Mouse (Mus musculus) heart, postnatal 0 days (tissue): Measurements from ENCODE around the gene Itgb5. TPM values are rescaled to one million over a fixed set of nuclear protein-coding genes. Genes with fewer than 3 reads are reported as not detected.
A peak's percentile ranks its signal among the peaks of the same experiment; 100 is the strongest.

ENCODE experiments used
- ATAC-seq: fragments of 200-750 bp; cut with Nextera tagmentation; 2 replicates; pipeline ENCODE4 v1.8.0; 2017; ENCODE audit warnings: low read depth, moderate number of reproducible peaks, moderate library complexity; ENCODE audit not compliant: insufficient read depth
- DNase-seq: peaks from one replicate; pipeline ENCODE4 v3.0.0-alpha.2; 2016; ENCODE audit warnings: low spot score
- H3K27ac ChIP-seq: fragments of 300-500 bp; sonication (generic); 2 replicates; pipeline ENCODE4 v1.5.1; 2014; ENCODE audit warnings: low read depth, mild to moderate bottlenecking
- H3K27me3 ChIP-seq: fragments of 300-500 bp; sonication (generic); 2 replicates; pipeline ENCODE4 v1.6.1; 2014; ENCODE audit warnings: low read length, mixed read lengths; ENCODE audit not compliant: control insufficient read depth, insufficient read depth
- H3K36me3 ChIP-seq: fragments of 300-500 bp; sonication (generic); replicated peaks from 2 replicates; pipeline ENCODE4 v1.6.1; 2014; ENCODE audit warnings: low read length, mixed read lengths; ENCODE audit not compliant: control insufficient read depth, insufficient read depth
- H3K4me1 ChIP-seq: fragments of 300-500 bp; sonication (generic); 2 replicates; pipeline ENCODE4 v1.6.1; 2014; ENCODE audit warnings: antibody characterized with exemption; ENCODE audit not compliant: control insufficient read depth, insufficient read depth
- H3K4me2 ChIP-seq: fragments of 300-500 bp; sonication (generic); 2 replicates; pipeline ENCODE4 v1.6.1; 2014; ENCODE audit warnings: low read depth, mild to moderate bottlenecking, low read length, moderate library complexity
- H3K4me3 ChIP-seq: fragments of 300-500 bp; sonication (generic); 2 replicates; pipeline ENCODE4 v1.5.1; 2014; ENCODE audit warnings: low read depth, low read length
- H3K9ac ChIP-seq: fragments of 300-500 bp; sonication (generic); replicated peaks from 2 replicates; pipeline ENCODE4 v1.6.1; 2014; ENCODE audit warnings: low read depth, low read length, mixed read lengths
- H3K9me3 ChIP-seq: fragments of 300-500 bp; sonication (generic); replicated peaks from 2 replicates; pipeline ENCODE4 v1.6.1; 2016; ENCODE audit warnings: low read length; ENCODE audit not compliant: control insufficient read depth
- CTCF ChIP-seq: IDR thresholded peaks from 2 replicates; pipeline ENCODE4 v1.5.1; 2016; ENCODE audit warnings: antibody characterized with exemption, control low read depth, low read depth
- EP300 ChIP-seq: IDR thresholded peaks from 2 replicates; pipeline ENCODE4 v1.6.1; 2016; ENCODE audit warnings: antibody characterized with exemption, low read depth
- WGBS: fragments of 180-500 bp; shearing (Covaris S2); extraction: QIAGEN DNeasy Blood & Tissue Kit; methylation state at CpG from one replicate; pipeline ENCODE4 v1.1.7; 2014; 5-methylcytosine and 5-hydroxymethylcytosine counted together
- polyA plus RNA-seq: library from polyadenylated mRNA; unstranded; fragments of >200 nt; fragmentation: Nextera tagmentation; extraction: Ambion mirVana; gene quantifications from 2 replicates; pipeline ENCODE4 v1.2.1, GENCODE M21; 2015
- total RNA-seq: library from RNA; depleted of rRNA; stranded (reverse); fragments of >200 nt; gene quantifications from 2 replicates; pipeline ENCODE4 v1.2.3, GENCODE M21; 2014; ENCODE audit warnings: low replicate concordance

Gene Itgb5
- total and polyA plus RNA-seq, 2 experiments from 2014 or later: 33.4 to 116 TPM

DNA sequence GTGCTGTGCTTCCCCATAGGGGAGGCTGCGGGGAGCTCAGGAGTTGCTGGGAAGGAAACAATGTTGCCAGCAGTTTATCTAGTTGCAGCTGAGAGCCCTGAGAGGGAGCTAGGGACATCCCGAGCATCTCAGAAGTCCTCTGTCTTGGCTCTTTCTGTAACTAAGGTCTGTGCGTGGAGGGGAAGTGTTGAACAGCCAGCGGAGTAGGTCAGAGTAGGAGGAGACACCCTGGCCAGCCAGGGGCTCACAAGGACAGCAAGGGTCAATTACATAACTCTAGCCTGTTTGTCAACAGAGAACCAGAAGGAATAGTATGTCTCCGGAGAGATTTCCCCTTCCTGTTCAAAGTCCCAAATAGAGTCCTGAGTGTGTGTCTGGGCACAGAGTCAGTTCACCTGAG, 102.7 kb downstream of the Itgb5 start:
- H3K36me3 ChIP-seq: no peaks in the 10 kb centered on the region; the same call in 1 of the 2 replicates
- peaks cover 65% of the 10 kb centered on the region for H3K4me1 ChIP-seq
- TF ChIP-seq CTCF: no peak
- TF ChIP-seq EP300: no peak
- WGBS: 26% methylated on average over 5 of the region's 5 CpGs
- ATAC-seq (no peak), DNase-seq (peak; percentile 24)
- H3K4me2 ChIP-seq: no peak overlapping the region
- peak overlapping the region; percentile 67 for H3K27ac ChIP-seq
- H3K9ac ChIP-seq: no peak overlapping the region
- no peak overlapping the region for H3K4me3 ChIP-seq
- H3K27me3 ChIP-seq: no peaks in the 10 kb centered on the region
- H3K9me3 ChIP-seq: no peaks in the 10 kb centered on the region

DNA sequence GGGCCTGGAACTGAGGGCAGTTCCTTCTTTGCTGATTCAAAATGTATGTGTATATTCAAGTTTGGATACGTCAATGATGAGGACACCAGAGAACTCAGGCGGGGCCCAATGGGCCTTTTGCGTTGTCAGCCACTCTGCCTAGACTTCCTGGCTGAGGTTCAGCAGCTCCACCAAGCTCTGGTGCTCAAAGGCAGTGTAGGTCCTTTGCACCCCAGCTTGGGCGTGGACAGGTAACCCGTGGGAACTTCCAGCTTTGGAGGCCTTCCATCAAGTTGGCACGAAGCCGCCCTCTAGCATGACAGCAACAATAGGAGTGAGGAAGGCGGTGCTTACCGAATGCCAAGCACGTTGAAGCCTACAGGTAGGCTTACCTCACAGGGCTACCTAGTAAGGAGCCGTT, 103.9 kb downstream of the Itgb5 start:
- 88% methylated on average over 11 of the region's 11 CpGs for WGBS
- TF ChIP-seq CTCF: no peak
- no peak for TF ChIP-seq EP300

DNA sequence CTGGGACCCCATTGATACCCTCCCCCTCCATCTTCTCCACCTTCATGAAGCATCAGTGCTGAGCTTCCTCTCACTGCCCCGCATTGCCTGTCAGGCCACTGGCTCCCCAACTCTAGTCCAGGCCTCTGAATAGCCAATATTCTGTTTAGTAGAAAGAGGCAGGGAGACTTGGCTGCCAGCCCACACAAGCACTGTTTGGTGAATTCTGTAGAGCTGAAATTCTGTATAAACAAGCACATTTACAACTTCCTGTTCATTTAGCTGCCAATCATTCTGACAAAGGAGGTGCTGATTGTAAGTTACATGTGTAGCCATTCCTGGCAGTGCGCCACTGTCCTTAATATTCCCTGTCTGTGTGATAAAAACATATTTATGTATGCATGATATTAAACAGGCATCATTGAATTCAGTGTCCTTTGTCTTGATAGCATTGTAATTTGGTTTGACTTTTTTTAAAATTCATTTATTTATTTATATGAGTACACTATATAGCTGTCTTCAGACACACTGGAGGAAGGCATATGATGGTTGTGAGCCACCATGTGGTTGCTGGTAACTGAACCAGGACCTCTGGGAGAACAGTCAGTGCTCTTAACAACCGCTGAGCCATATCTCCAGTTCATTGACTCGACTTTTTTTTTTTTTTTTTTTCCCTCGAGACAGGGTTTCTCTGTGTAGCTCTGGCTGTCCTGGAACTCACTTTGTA, 105.4 kb downstream of the Itgb5 start:
- Histone ChIP-seq H3K9me3 (no peaks in the 10 kb centered on the region), H3K4me1 (peaks cover 66% of the 10 kb centered on the region), H3K9ac (no peak overlapping the region; the same call in 1 of the 2 replicates), H3K27ac (peak overlapping the region; percentile 67), H3K4me3 (no peak overlapping the region), H3K27me3 (no peaks in the 10 kb centered on the region), H3K36me3 (no peaks in the 10 kb centered on the region; the same call in 1 of the 2 replicates), H3K4me2 (no peak overlapping the region)
- DNase-seq (peak; percentile 49), ATAC-seq (no peak)
- WGBS: 22% methylated on average over 5 of the region's 5 CpGs
- no peak for TF ChIP-seq CTCF
- no peak for TF ChIP-seq EP300

More for the DNA sequence above, 103.9 kb downstream of the Itgb5 start:
- DNase-seq (no peak), ATAC-seq (no peak)
- no peaks in the 10 kb centered on the region for H3K27me3 ChIP-seq
- no peak overlapping the region for H3K27ac ChIP-seq
- no peak overlapping the region for H3K4me2 ChIP-seq
- H3K4me1 ChIP-seq: peaks cover 66% of the 10 kb centered on the region
- no peak overlapping the region for H3K4me3 ChIP-seq
- no peak overlapping the region for H3K9ac ChIP-seq
- no peaks in the 10 kb centered on the region for H3K9me3 ChIP-seq
- no peaks in the 10 kb centered on the region; the same call in 1 of the 2 replicates for H3K36me3 ChIP-seq

DNA sequence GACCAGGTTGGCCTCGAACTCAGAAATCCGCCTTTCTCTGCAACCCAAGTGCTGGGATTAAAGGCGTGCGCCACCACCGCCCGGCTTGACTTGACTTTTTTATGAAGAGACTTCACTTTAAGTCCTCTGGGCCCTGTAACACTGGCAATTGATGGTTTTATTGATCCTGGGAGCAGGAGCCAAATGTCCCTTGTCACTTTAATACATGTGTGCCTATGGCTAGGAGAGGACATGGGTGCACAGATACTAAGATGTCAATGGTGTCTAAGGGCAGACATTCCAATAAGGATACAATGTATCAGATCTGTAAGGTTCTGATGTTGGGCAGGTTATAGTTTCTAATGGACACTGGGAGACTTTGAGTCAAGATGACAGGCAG, 105.9 kb downstream of the Itgb5 start:
- DNase-seq: no peak
- no peak overlapping the region for H3K4me3 ChIP-seq
- 93% methylated on average over 6 of the region's 6 CpGs for WGBS
- peaks cover 69% of the 10 kb centered on the region for H3K4me1 ChIP-seq
- H3K9me3 ChIP-seq: no peaks in the 10 kb centered on the region
- no peak for TF ChIP-seq CTCF
- no peak for TF ChIP-seq EP300
- no peak for ATAC-seq
- no peak overlapping the region; the same call in 1 of the 2 replicates for H3K27ac ChIP-seq
- H3K9ac ChIP-seq: no peak overlapping the region
- H3K4me2 ChIP-seq: no peak overlapping the region
- no peaks in the 10 kb centered on the region for H3K27me3 ChIP-seq
- no peaks in the 10 kb centered on the region for H3K36me3 ChIP-seq

DNA sequence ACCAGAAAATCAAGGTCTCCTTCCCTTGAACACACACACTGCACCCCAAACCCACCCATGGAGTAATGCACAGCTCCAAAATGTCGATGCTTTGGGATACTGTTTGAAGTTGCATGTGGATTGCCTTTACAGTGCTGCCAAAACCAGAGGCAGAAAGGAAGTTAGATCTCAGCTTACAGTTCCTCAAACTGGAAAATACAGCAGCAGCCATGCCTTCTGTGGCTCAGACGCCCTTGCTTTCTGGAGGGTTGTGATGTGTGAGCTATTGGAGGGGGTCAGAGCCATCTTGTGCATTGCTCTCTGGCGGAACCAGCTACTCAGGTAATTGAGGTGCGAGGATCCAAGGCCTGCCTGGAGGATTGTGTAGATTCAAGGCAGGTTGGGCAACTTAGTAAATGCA, 107.4 kb downstream of the Itgb5 start:
- Histone ChIP-seq H3K27ac (peak overlapping the region; percentile 94), H3K9me3 (no peaks in the 10 kb centered on the region), H3K4me1 (peaks cover 75% of the 10 kb centered on the region), H3K36me3 (no peaks in the 10 kb centered on the region), H3K27me3 (no peaks in the 10 kb centered on the region), H3K4me3 (no peak overlapping the region), H3K9ac (no peak overlapping the region), H3K4me2 (no peak overlapping the region)
- DNase-seq (no peak), ATAC-seq (no peak)
- 78% methylated on average over 4 of the region's 4 CpGs for WGBS
- TF ChIP-seq EP300 (no peak), CTCF (no peak)

DNA sequence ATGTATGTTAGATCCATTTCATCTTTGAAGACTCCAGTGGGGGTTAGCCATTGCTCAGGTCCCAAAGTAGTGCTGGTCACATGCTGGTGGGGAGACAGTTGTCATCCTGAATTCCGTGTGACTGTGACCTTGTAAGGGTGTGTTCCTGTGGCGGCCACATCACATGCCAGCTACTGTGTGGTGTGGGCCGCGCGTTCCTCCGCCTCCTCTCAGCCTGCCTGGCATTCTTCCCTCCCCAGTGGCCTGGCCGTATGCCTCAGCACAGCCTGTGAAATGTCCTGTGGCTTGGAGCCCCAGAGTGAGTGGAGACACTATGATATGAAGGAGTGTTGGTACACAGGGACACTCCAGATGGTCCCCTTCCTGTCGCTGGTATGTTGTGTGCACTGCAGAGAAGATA, 108.1 kb downstream of the Itgb5 start:
- no peak overlapping the region for H3K4me3 ChIP-seq
- H3K4me2 ChIP-seq: no peak overlapping the region
- 15% methylated on average over 8 of the region's 8 CpGs for WGBS
- H3K27ac ChIP-seq: peak overlapping the region; percentile 94
- ATAC-seq: peak; percentile 88
- H3K9me3 ChIP-seq: no peaks in the 10 kb centered on the region
- no peaks in the 10 kb centered on the region for H3K27me3 ChIP-seq
- peaks cover 76% of the 10 kb centered on the region for H3K4me1 ChIP-seq
- H3K9ac ChIP-seq: no peak overlapping the region
- no peak for TF ChIP-seq CTCF
- TF ChIP-seq EP300: peak; percentile 91
- no peaks in the 10 kb centered on the region for H3K36me3 ChIP-seq
- DNase-seq: peak; percentile 92
